Mouse (Mus musculus): ENCODE results near the gene Xylt2.

Xylt2 gene

DNA sequence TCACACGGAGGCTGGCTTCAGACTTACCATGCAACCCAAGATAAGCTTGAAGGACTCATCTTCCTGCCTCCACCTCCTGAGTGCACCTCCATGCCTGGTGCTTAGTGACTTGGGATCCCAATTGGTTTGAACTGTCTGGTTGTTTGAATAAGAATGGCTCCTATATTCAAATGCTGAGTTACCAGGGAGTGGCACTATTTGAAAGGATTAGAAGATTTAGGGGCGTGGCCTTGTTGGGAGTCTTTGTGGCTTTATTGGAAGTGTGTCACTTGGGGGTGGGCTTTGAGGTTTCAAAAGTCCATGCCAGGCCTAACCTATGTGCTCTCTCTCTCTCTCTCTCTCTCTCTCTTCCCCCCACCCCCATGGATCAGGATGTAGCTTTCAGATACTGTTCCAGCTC, 59.7 kb downstream of the Xylt2 start:
- CTCF ChIA-PET, result interaction anchor here (0.6 kb wide), 1 partner anchor 112 kb away, joined by 4 read pairs; no protein-coding TSS in a partner anchor

DNA sequence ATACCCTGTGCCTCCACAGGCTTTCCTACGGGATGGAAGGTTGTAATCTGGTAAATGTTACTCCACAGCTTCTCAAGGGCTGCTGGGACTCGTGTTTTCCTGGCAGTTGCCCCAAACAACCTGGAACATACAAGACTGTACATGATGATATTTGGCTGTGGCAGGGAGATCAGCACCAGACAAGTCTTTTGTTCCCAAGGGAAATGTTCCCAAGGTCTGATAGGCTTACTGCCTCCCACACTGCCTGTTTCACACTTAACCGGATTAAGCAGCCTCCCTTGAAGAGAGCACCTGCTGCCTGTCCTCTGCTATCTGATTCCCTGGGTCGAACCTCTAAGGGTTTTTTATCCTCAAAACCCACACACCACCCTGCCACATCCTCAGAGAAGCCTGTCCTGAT, 61.8 kb downstream of the Xylt2 start:
- CTCF ChIA-PET, result no interaction called here

DNA sequence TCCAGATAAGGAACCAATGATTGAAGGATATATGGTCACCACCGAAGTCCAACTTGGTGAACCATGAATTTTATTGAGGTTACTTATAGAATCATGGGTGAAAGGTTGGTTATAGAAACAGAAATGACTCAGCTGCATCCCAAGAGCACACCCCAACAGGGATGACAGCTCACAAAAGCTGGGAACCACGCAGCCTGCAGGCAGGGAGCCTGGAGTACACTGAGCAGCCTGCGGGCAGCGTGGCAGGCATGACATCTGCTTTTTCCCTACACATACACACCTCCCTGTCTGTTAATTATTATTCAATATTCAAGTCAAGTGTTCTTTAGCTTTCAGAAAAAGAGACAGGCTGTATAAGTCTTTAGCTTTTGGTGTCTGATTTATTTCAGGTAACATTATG, 62.7 kb downstream of the Xylt2 start:
- CTCF ChIA-PET, result no interaction called here
